Mouse (Mus musculus) CH12.LX (cell line): ENCODE measurements around the gene Best1.

Source experiments
- MEF2A ChIP-seq: IDR thresholded peaks from 2 replicates; pipeline ENCODE4 v1.6.1; 2014; ENCODE audit warnings: low read depth, mild to moderate bottlenecking, inconsistent platforms, low read length, improper control_type of control experiment, borderline replicate concordance
- USF2 ChIP-seq: conservative IDR thresholded peaks from 2 replicates; pipeline ENCODE4 v1.6.1; 2011; ENCODE audit warnings: low read depth, low read length, improper control_type of control experiment

DNA sequence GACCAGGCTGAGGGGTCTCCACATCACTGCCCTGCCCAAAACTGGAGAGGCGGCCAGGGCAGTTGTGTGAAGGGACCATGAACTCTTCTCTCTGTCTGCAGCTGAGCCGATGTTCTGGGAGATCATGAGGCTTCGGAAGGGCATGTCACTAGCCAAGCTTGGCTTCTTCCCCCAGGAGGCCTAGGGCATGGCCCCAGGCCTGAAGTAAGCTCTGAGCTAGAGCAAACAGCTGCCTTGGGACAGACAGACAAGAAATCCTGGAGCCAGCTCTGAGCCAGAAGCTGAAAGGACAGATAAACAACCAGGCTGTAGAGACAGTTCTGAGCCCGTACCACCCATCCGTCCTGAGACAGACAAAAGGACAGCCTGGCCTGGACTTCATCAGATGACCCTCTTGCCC lies 32.9 kb upstream of the Best1 start:
- TF ChIP-seq MEF2A (no peak), USF2 (no peak)
